Mouse (Mus musculus) stomach, postnatal 0 days (tissue): ENCODE data around the gene 6030408B16Rik. TPM values are rescaled to one million over a fixed set of nuclear protein-coding genes. Genes with fewer than 3 reads are reported as not detected.

Source experiments
- ATAC-seq: fragments of 200-750 bp; cut with Nextera tagmentation; 2 replicates; pipeline ENCODE4 v1.8.0; 2017; ENCODE audit not compliant: low FRiP score, low TSS enrichment
- DNase-seq: peaks from one replicate; pipeline ENCODE4 v3.0.0-alpha.2; 2016; ENCODE audit warnings: low spot score
- H3K27ac ChIP-seq: fragments of 300-500 bp; sonication (generic); replicated peaks from 2 replicates; pipeline ENCODE4 v1.5.1; 2014; ENCODE audit warnings: mild to moderate bottlenecking, control low read depth
- H3K27me3 ChIP-seq: fragments of 300-500 bp; sonication (generic); 2 replicates; pipeline ENCODE4 v1.6.1; 2014; ENCODE audit warnings: low read length; ENCODE audit not compliant: control insufficient read depth, insufficient read depth
- H3K36me3 ChIP-seq: fragments of 300-500 bp; sonication (generic); 2 replicates; pipeline ENCODE4 v1.6.1; 2014; ENCODE audit warnings: low read length, mixed read lengths; ENCODE audit not compliant: control insufficient read depth, insufficient read depth
- H3K4me1 ChIP-seq: fragments of 300-500 bp; sonication (generic); replicated peaks from 2 replicates; pipeline ENCODE4 v1.6.1; 2014; ENCODE audit warnings: antibody characterized with exemption; ENCODE audit not compliant: control insufficient read depth, insufficient read depth
- H3K4me2 ChIP-seq: fragments of 300-500 bp; sonication (generic); replicated peaks from 2 replicates; pipeline ENCODE4 v1.6.1; 2014; ENCODE audit warnings: low read depth, mild to moderate bottlenecking, control low read depth, moderate library complexity
- H3K4me3 ChIP-seq: fragments of 300-500 bp; sonication (generic); 2 replicates; pipeline ENCODE4 v1.5.1; 2014; ENCODE audit warnings: low read depth, low read length, control low read depth
- H3K9ac ChIP-seq: fragments of 300-500 bp; sonication (generic); 2 replicates; pipeline ENCODE4 v1.6.1; 2014; ENCODE audit warnings: mild to moderate bottlenecking, low read length, control low read depth, mixed read lengths
- H3K9me3 ChIP-seq: fragments of 300-500 bp; sonication (generic); 2 replicates; pipeline ENCODE4 v1.6.1; 2016; ENCODE audit warnings: low read length; ENCODE audit not compliant: control insufficient read depth
- CTCF ChIP-seq: IDR thresholded peaks from 2 replicates; pipeline ENCODE4 v1.5.1; 2016; ENCODE audit warnings: antibody characterized with exemption, low read depth, mild to moderate bottlenecking, moderate library complexity
- EP300 ChIP-seq: optimal IDR thresholded peaks from 2 replicates; pipeline ENCODE3; 2016; ENCODE audit warnings: antibody characterized with exemption
- WGBS: fragments of 180-500 bp; shearing (Covaris S2); extraction: QIAGEN DNeasy Blood & Tissue Kit; methylation state at CpG from one replicate; pipeline ENCODE4 v1.1.7; 2014; 5-methylcytosine and 5-hydroxymethylcytosine counted together
- polyA plus RNA-seq: library from polyadenylated mRNA; unstranded; fragments of >200 nt; fragmentation: Nextera tagmentation; extraction: Ambion mirVana; gene quantifications from 2 replicates; pipeline ENCODE4 v1.2.1, GENCODE M21; 2015

Gene 6030408B16Rik
- polyA plus RNA-seq, 1 experiment from 2014 or later = 2.4 TPM

DNA sequence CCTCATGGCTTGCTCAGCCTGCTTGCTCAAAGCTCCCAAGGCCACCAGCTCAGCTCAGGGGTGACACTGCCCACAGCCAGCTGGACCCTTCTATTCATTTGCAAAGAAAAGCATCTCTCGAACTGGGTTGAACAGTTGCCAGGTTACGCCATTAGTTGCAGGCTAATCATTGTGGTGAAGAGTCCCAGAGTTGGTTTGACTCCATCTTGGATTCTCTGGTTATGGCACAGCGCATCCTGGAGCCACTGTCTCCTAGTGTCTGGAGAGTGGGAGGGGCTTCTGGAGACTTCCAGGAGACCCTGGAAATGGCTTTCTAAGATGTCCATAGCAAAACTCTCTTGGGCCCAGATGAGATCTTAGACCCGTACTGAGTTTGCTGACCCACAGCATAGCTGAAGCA, 22.4 kb downstream of the 6030408B16Rik start:
- DNase-seq (no peak), ATAC-seq (no peak)
- TF ChIP-seq EP300 (no peak), CTCF (no peak)
- Histone ChIP-seq H3K27ac (no peak overlapping the region), H3K36me3 (no peaks in the 10 kb centered on the region), H3K4me1 (no peaks in the 10 kb centered on the region), H3K27me3 (no peaks in the 10 kb centered on the region), H3K9me3 (no peaks in the 10 kb centered on the region), H3K4me2 (no peak overlapping the region), H3K4me3 (no peak overlapping the region), H3K9ac (no peak overlapping the region)
- WGBS = 89% methylated on average over 4 of the region's 4 CpGs

DNA sequence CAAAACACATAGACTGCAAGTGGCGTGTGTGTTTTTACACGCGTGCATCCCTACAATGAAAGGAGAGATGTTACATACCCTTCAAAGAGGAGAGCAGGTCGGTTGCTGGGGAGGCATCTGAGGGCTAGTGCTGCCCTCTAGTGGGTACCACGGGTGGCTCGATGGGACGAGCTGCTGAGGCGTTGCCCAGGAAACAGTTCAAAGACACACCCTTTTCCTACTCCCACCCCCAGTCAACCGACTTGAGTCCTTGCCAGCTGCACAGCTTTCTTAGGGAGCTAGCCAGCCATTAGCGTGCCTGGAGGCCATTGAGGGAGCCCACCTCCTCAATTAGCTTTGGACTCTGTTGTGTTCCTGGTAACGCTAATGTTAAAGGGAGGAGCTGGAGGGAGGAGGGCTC, 22.8 kb downstream of the 6030408B16Rik start:
- H3K4me1 ChIP-seq = no peaks in the 10 kb centered on the region
- no peaks in the 10 kb centered on the region for H3K9me3 ChIP-seq
- H3K36me3 ChIP-seq = no peaks in the 10 kb centered on the region
- peak overlapping the region; percentile 60 for H3K4me2 ChIP-seq
- 0 out of 2 replicates have a peak overlapping the region, but pooled peaks have one; percentile 9 for H3K9ac ChIP-seq
- 2% methylated on average over 11 of the region's 11 CpGs for WGBS
- DNase-seq (peak; percentile 90), ATAC-seq (peak; percentile 81)
- TF ChIP-seq EP300 (no peak), CTCF (peak; percentile 98)
- H3K4me3 ChIP-seq = peak overlapping the region; percentile 34
- no peak overlapping the region for H3K27ac ChIP-seq
- no peaks in the 10 kb centered on the region for H3K27me3 ChIP-seq

DNA sequence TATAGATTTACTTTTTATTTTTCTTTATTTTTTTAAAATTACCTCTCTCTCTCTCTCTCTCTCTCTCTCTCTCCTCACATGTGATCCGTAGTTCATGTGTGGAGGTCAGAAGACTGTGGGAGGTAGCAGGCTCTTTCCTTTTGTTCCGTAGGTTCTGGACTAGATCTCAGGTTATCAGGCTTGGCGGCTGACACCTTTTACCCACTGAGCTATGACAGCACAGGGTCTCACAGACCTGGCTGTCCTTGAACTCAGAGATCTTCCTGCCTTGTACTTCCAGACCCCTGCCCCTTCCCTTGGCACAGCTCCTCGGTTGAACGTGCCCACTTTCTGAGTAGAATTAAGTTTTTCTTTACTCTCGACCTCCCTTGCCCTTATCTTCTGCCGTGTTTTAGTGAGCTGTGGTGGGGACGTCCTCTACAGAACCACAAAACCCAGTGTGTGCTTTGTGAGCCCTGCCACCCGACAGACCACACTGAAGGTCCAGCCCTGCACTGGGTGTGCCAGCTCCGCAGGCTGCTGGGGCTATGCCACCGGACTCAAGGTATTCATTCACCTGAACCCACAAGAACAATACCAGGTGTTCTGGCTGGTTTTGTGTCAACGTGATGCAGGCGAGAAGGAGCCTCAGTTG, 23.4 kb downstream of the 6030408B16Rik start:
- Histone ChIP-seq H3K27me3 (no peaks in the 10 kb centered on the region), H3K4me2 (peak overlapping the region; percentile 60), H3K9me3 (no peaks in the 10 kb centered on the region), H3K27ac (no peak overlapping the region), H3K36me3 (no peaks in the 10 kb centered on the region), H3K9ac (0 out of 2 replicates have a peak overlapping the region, but pooled peaks have one; percentile 9), H3K4me1 (no peaks in the 10 kb centered on the region), H3K4me3 (peak overlapping the region; percentile 34)
- no peak for TF ChIP-seq EP300
- no peak for TF ChIP-seq CTCF
- DNase-seq (no peak), ATAC-seq (no peak; the same call in 1 of the 2 replicates)
- 49% methylated on average over 13 of the region's 13 CpGs for WGBS

DNA sequence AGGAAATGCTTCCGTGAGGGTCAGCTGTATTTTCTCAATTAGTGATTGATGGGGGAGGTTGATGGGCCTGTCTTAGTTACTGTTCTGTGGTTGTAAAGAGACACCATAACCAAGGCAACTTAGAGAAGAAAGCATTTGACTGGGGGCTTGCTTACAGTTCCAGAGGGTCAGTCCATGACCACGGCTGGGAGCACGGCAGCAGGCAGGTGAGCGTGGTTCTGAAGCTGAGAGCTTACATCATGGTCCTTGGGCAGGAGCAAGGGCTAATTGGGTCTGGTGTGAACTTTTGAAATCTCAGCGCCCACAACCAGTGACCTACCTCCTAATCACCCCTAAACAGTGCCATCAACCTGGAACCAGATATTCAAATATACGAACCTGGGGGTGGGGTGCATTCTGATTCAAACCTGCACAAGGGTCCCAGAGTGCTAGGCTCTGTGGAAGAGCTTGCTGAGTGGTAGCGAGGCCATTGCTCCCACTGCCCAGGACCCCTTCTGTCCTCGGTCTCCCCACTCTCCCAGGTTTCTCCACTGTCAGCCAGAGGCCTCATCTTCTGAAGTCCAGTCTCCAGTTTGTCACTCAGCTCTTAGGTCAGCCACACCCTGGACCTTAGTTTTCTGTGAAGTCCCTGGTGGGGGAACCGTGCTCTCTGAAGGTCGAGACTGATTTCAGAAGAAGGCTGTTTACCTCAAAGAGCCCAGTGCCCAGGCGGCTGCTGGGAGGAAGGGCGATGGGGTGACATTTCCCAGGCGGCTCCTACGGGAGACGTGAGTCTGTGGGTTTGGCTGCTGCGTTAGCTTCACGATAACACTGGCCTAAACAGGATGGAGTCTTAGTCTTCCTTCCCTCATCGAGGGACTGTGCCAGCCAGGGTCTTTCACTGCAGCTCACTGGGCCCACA, 24.2 kb downstream of the 6030408B16Rik start:
- Histone ChIP-seq H3K27me3 (no peaks in the 10 kb centered on the region), H3K4me3 (no peak overlapping the region), H3K36me3 (no peaks in the 10 kb centered on the region), H3K9me3 (no peaks in the 10 kb centered on the region), H3K4me2 (no peak overlapping the region), H3K4me1 (no peaks in the 10 kb centered on the region), H3K27ac (no peak overlapping the region), H3K9ac (no peak overlapping the region)
- 62% methylated on average over 18 of the region's 18 CpGs for WGBS
- no peak for DNase-seq
- TF ChIP-seq EP300 (no peak), CTCF (no peak)
- ATAC-seq = no peak

DNA sequence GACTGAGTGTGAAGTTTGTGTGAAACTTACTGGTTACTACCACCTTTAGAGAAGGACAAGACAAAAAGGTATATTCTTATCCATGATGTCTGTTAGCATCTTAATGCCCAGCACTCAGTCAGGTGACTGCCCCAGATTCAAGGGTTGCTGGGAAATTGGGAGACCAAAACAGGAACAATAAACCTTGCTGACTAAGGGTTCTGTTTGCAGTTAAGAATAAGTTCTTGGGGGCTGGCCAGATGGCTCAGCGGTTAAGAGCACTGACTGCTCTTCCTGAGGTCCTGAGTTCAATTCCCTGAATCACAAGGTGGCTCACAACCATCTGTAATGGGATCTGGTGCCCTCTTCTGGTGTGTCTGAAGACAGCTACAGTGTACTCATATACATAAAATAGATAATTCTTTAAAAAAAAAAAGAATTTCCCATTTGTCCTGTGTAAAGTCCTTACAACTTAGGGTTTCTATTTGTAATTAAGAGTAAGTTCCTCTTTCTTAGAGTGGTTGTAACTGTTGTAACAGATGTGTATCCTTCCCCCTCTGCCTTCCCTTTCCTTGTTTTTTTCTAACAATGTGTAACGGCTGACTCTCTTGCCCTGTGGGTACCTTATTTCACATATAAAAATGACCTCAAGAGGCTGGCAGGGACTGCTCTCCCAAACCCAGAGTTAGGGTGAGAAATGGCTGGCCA, 24.9 kb downstream of the 6030408B16Rik start:
- WGBS = 83% methylated on average over 2 of the region's 2 CpGs
- TF ChIP-seq EP300 (no peak), CTCF (0 out of 2 replicates have a peak, but pooled peaks have one; percentile 4)
- Histone ChIP-seq H3K9ac (no peak overlapping the region), H3K4me2 (no peak overlapping the region), H3K9me3 (no peaks in the 10 kb centered on the region), H3K4me1 (no peaks in the 10 kb centered on the region), H3K27ac (no peak overlapping the region), H3K4me3 (no peak overlapping the region), H3K27me3 (no peaks in the 10 kb centered on the region), H3K36me3 (no peaks in the 10 kb centered on the region)
- DNase-seq = no peak
- no peak for ATAC-seq
